Mouse (Mus musculus): Measurements from ENCODE around the gene Pofut1. TPM values are rescaled to one million over a fixed set of nuclear protein-coding genes. Genes with fewer than 3 reads are reported as not detected.

The Pofut1 gene
- total RNA-seq, 2 experiments from 2014 or later = 14.9 to 16.7 TPM

GRCm38 (mm10) chr2:153286524-153286923, 45.2 kb downstream of the Pofut1 start:
- ATAC-seq (replicated peaks; ENCODE audit: poor library complexity) = peak; percentile 37; the same call in 1 of the 2 replicates

- no peak for ATAC-seq (replicated peaks; ENCODE audit: poor library complexity)
Observed at GRCm38 (mm10) chr2:153287835-153288234, 46.5 kb downstream of the Pofut1 start.

- ATAC-seq (replicated peaks; ENCODE audit: poor library complexity) = peak; percentile 91
Observed at GRCm38 (mm10) chr2:153290938-153291928, 49.9 kb downstream of the Pofut1 start, which contains the start of gene Kif3b. Kif3b (plus strand) TSS chr2:153291413.

GRCm38 (mm10) chr2:153292305-153292861, 51.0 kb downstream of the Pofut1 start:
- peak; percentile 49 for ATAC-seq (replicated peaks; ENCODE audit: poor library complexity)

GRCm38 (mm10) chr2:153295196-153295595, 53.9 kb downstream of the Pofut1 start:
- ATAC-seq (replicated peaks; ENCODE audit: poor library complexity) = no peak

GRCm38 (mm10) chr2:153297771-153298170, 56.4 kb downstream of the Pofut1 start:
- ATAC-seq (replicated peaks; ENCODE audit: poor library complexity) = no peak

- peak; percentile 79 for ATAC-seq (replicated peaks; ENCODE audit: poor library complexity)
Observed at GRCm38 (mm10) chr2:153298460-153298859, 57.1 kb downstream of the Pofut1 start.

- peak; percentile 89 for ATAC-seq (replicated peaks; ENCODE audit: poor library complexity)
Observed at GRCm38 (mm10) chr2:153298863-153299262, 57.5 kb downstream of the Pofut1 start.

GRCm38 (mm10) chr2:153301123-153301522, 59.8 kb downstream of the Pofut1 start:
- ATAC-seq (replicated peaks; ENCODE audit: poor library complexity) = no peak

- no peak for ATAC-seq (replicated peaks; ENCODE audit: poor library complexity)
Observed at GRCm38 (mm10) chr2:153305240-153305639, 63.9 kb downstream of the Pofut1 start.

- ATAC-seq (replicated peaks; ENCODE audit: poor library complexity) = no peak
Observed at GRCm38 (mm10) chr2:153308586-153308985, 67.3 kb downstream of the Pofut1 start.

- no peak for ATAC-seq (replicated peaks; ENCODE audit: poor library complexity)
Observed at GRCm38 (mm10) chr2:153309106-153309505, 67.8 kb downstream of the Pofut1 start.

- ATAC-seq (replicated peaks; ENCODE audit: poor library complexity) = no peak
Observed at GRCm38 (mm10) chr2:153310228-153310627, 68.9 kb downstream of the Pofut1 start.

- ATAC-seq (replicated peaks; ENCODE audit: poor library complexity) = peak; percentile 50
Observed at GRCm38 (mm10) chr2:153312884-153313283, 71.6 kb downstream of the Pofut1 start.

- ATAC-seq (replicated peaks; ENCODE audit: poor library complexity) = no peak
Observed at GRCm38 (mm10) chr2:153318408-153318807, 77.1 kb downstream of the Pofut1 start.

- peak; percentile 84 for ATAC-seq (replicated peaks; ENCODE audit: poor library complexity)
Observed at GRCm38 (mm10) chr2:153319036-153319643, 77.8 kb downstream of the Pofut1 start.

Other genes with a start within 250 kb of the Pofut1 start
- gene Pdrg1, start 226.1 kb upstream of the Pofut1 start, total RNA-seq (2015) = 59.1 and 59.5 TPM in 2 replicates
- gene Pdrg1, start 226.1 kb upstream of the Pofut1 start, total RNA-seq (2017) = 178 and 193 TPM in 2 replicates
- not detected in 2 replicates for gene Xkr7, start 209.7 kb upstream of the Pofut1 start, total RNA-seq (2015)
- gene Xkr7, start 209.7 kb upstream of the Pofut1 start, total RNA-seq (2017) = not detected in 2 replicates
- gene Ccm2l, start 175.6 kb upstream of the Pofut1 start, total RNA-seq (2015) = 2.5 and 2.8 TPM in 2 replicates
- gene Ccm2l, start 175.6 kb upstream of the Pofut1 start, total RNA-seq (2017) = 1.2 and 2.2 TPM in 2 replicates
- 16.3 and 17.3 TPM in 2 replicates for gene Hck, start 133.1 kb upstream of the Pofut1 start, total RNA-seq (2015)
- gene Hck, start 133.1 kb upstream of the Pofut1 start, total RNA-seq (2017) = 20.1 and 25.7 TPM in 2 replicates
- gene Tm9sf4, start 80.2 kb upstream of the Pofut1 start, total RNA-seq (2015) = 59.2 and 60.4 TPM in 2 replicates
- gene Tm9sf4, start 80.2 kb upstream of the Pofut1 start, total RNA-seq (2017) = 65.8 and 89.2 TPM in 2 replicates
- 8.0 and 10.8 TPM in 2 replicates for gene Tspyl3, start 16.1 kb upstream of the Pofut1 start, total RNA-seq (2015)
- 7.0 and 8.9 TPM in 2 replicates for gene Tspyl3, start 16.1 kb upstream of the Pofut1 start, total RNA-seq (2017)
- 42.3 and 45.4 TPM in 2 replicates for gene Plagl2, start 107 bp upstream of the Pofut1 start, total RNA-seq (2015)
- 5.6 TPM in 2 replicates for gene Plagl2, start 107 bp upstream of the Pofut1 start, total RNA-seq (2017)
- 3.6 and 5.5 TPM in 2 replicates for gene Kif3b, start 49.9 kb downstream of the Pofut1 start, total RNA-seq (2015)
- gene Kif3b, start 49.9 kb downstream of the Pofut1 start, total RNA-seq (2017) = 9.9 and 11.3 TPM in 2 replicates
- 31.1 and 32.0 TPM in 2 replicates for gene Asxl1, start 104.3 kb downstream of the Pofut1 start, total RNA-seq (2015)
- gene Asxl1, start 104.3 kb downstream of the Pofut1 start, total RNA-seq (2017) = 20.0 and 24.1 TPM in 2 replicates